Mouse (Mus musculus) gastrocnemius, adult 2 months (tissue): ENCODE results near the gene Acaa1a. TPM values are rescaled to one million over a fixed set of nuclear protein-coding genes. Genes with fewer than 3 reads are reported as not detected.

ENCODE experiments used
- DNase-seq: peaks from one replicate; pipeline ENCODE4 v3.0.0; 2022
- H3K27ac ChIP-seq: fragments of 200-600 bp; 2 replicates; pipeline ENCODE4 v1.8.1; 2022; ENCODE audit warnings: mild to moderate bottlenecking
- H3K4me3 ChIP-seq: fragments of 200-600 bp; 2 replicates; pipeline ENCODE4 v1.8.1; 2022; ENCODE audit warnings: mild to moderate bottlenecking, moderate library complexity
- CTCF ChIP-seq: fragments of 200-600 bp; IDR thresholded peaks from 2 replicates; pipeline ENCODE4 v1.8.1; 2022; ENCODE audit warnings: antibody characterized with exemption, mild to moderate bottlenecking, moderate library complexity
- intact Hi-C: fragments of 180-260 bp; cut with DNase I; formaldehyde crosslinking; loops from one replicate; pipeline ENCODE4 v1.15.1; 2025
- total RNA-seq, 2 experiments: library from RNA; stranded (reverse); gene quantifications; 2 replicates each; pipeline ENCODE4 v1.2.3; 2021

Acaa1a gene
- total RNA-seq, 2 experiments from 2014 or later = 31.1 to 42.3 TPM

DNA sequence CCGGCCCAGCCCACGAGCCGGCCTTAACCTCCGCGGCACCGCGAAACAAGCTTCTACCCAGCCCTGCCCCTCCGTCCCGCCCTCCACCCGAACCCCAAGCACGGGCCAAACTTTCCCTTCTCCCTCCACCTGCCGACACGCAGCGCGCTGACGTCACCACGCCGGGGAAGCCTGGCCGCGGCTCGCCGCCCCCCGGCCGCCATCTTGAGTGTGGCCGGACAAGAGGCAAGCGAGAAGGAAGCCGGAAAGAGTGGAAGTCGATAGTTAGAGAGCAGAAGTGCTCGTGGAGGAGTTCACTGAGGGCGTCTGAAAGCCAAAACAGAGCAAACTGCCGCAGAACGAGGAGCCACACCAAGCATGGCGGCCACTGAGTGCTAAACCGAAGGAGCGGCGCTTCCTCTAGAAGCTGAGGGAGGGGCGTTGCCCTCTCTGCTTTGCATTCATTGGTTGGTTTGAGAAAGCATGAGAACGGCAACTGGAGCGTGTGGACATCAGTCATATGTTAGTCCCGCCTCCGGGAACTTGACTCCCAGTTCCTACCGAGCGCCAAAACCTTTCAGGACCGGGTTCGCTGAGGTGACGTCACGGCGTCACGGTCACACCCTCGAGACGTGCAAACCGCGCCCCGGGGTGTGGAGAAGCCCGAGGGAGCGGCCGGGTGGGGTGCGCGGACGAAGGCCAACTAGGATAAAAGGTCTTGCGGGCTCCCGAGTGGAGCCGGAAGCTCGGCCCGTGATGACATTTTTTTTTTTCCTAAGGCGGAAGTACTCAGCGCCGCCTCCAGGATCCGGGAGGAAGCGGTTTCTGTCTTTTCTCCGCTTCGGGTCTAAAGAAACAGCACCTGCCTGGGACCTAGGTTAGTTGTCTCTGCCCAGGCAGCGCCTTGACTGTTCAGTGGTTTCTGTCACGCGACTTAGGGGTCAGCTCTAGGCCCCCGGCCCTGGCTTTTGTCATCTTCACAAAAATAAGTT, 16.9 kb upstream of the Acaa1a start, which contains the start of gene Oxsr1:
Gene Oxsr1, minus strand, starts transcription at position 139 of the 971 bp plus-strand sequence.
- Histone ChIP-seq H3K27ac (peak within 1 kb of the TSS; percentile 99), H3K4me3 (peak within 1 kb of the TSS; percentile 83)
- DNase-seq = peak; percentile 99
- peak; percentile 71 for TF ChIP-seq CTCF
- intact Hi-C loops = loop anchor here (2.0 kb wide), 1 partner anchor 18 kb away; the partner anchor contains the start of gene Myd88

DNA sequence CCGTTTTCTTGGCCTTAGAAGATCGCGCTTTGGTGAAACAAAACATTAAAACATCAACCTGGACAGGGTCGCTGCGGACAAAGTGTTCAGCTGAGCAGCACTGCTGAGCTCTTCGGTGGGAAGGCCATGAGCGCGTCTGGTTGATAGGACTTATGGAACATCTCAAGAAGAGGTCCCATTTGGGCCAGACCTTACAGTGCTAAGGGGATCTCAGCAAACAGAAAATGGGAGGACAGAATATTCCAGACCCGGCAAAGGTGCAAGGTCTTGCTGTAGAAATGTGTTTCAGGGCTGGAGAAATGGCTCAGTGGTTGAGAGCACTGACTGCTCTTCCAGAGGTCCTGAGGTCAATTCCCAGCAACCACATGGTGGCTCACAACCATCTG, 16.2 kb upstream of the Acaa1a start:
- no peak for TF ChIP-seq CTCF
- intact Hi-C loops = loop anchor here (2.0 kb wide), 1 partner anchor 18 kb away; the partner anchor contains the start of gene Myd88
- no peak for DNase-seq
- H3K4me3 ChIP-seq = peak overlapping the region; percentile 83
- peak overlapping the region; percentile 99 for H3K27ac ChIP-seq

GRCm38 (mm10) chr9:119324130-119324529, 15.3 kb upstream of the Acaa1a start:
- Histone ChIP-seq H3K4me3 (no peak overlapping the region), H3K27ac (peak overlapping the region; percentile 99)
- intact Hi-C loops = no loop called here
- TF ChIP-seq CTCF = no peak
- no peak for DNase-seq

- H3K27ac ChIP-seq = no peak overlapping the region
- H3K4me3 ChIP-seq = no peak overlapping the region
- no peak for DNase-seq
- no peak for TF ChIP-seq CTCF
- intact Hi-C loops = no loop called here
Measured at GRCm38 (mm10) chr9:119328488-119328887, 11.0 kb upstream of the Acaa1a start.

GRCm38 (mm10) chr9:119330186-119330963, 9.1 kb upstream of the Acaa1a start:
- peak; percentile 60 for DNase-seq
- Histone ChIP-seq H3K4me3 (no peak overlapping the region), H3K27ac (no peak overlapping the region)
- no peak for TF ChIP-seq CTCF
- intact Hi-C loops = no loop called here

- TF ChIP-seq CTCF = no peak
- Histone ChIP-seq H3K4me3 (peak overlapping the region; percentile 33), H3K27ac (peak overlapping the region; percentile 76)
- DNase-seq = peak; percentile 71
- intact Hi-C loops = no loop called here
Measured at GRCm38 (mm10) chr9:119334324-119334723, 5.2 kb upstream of the Acaa1a start.

- TF ChIP-seq CTCF = no peak
- intact Hi-C loops = no loop called here
- DNase-seq = no peak
- Histone ChIP-seq H3K27ac (peak overlapping the region; percentile 76), H3K4me3 (no peak overlapping the region)
Measured at GRCm38 (mm10) chr9:119334834-119335233, 4.6 kb upstream of the Acaa1a start.

DNA sequence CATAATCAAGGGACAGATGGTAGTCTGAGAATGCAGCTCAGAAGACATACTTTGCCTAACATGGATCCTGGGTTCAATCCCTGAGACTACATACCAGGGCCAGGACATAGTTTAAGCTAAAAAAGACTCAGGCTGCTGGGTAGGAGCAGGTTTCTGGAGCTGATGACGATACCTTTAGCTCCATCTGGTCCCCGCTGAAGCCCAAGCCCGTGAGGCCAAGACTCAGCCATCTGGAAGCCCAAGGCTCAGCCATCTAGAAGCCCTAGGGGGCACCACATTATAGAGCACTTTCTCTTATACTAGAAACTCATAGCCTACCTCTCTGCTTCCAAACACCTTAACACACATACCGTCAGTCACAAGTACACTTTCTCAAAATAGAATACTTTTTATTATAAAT, 3.9 kb upstream of the Acaa1a start:
- Histone ChIP-seq H3K27ac (no peak overlapping the region), H3K4me3 (no peak overlapping the region)
- DNase-seq = no peak
- no peak for TF ChIP-seq CTCF
- intact Hi-C loops = no loop called here

- no peak for TF ChIP-seq CTCF
- peak; percentile 12 for DNase-seq
- intact Hi-C loops = no loop called here
- H3K4me3 ChIP-seq = no peak overlapping the region
- H3K27ac ChIP-seq = no peak overlapping the region
Measured at GRCm38 (mm10) chr9:119337842-119338241, 1.6 kb upstream of the Acaa1a start.

- no peak for TF ChIP-seq CTCF
- Histone ChIP-seq H3K27ac (no peak overlapping the region), H3K4me3 (no peak overlapping the region)
- no peak for DNase-seq
- intact Hi-C loops = no loop called here
Measured at GRCm38 (mm10) chr9:119338350-119338749, 1.1 kb upstream of the Acaa1a start.

- intact Hi-C loops = no loop called here
- DNase-seq = peak; percentile 21
- H3K27ac ChIP-seq = peak overlapping the region; percentile 99
- no peak for TF ChIP-seq CTCF
- H3K4me3 ChIP-seq = peak overlapping the region; percentile 84
Measured at GRCm38 (mm10) chr9:119339106-119339505, 370 bp upstream of the Acaa1a start.

GRCm38 (mm10) chr9:119340212-119340580, 720 bp downstream of the Acaa1a start:
- DNase-seq = no peak
- Histone ChIP-seq H3K4me3 (peak overlapping the region; percentile 84), H3K27ac (peak overlapping the region; percentile 99)
- no peak for TF ChIP-seq CTCF
- intact Hi-C loops = loop anchor here (2.0 kb wide), 1 partner anchor 17 kb away; the partner anchor contains the start of gene Oxsr1
